Mouse (Mus musculus) heart, embryonic 12.5 days (tissue): Measurements from ENCODE around the gene Man2a1. TPM values are rescaled to one million over a fixed set of nuclear protein-coding genes. Genes with fewer than 3 reads are reported as not detected.

Experiments used
- ATAC-seq: fragments of 200-750 bp; cut with Nextera tagmentation; 2 replicates; pipeline ENCODE4 v1.8.0; 2017; ENCODE audit warnings: moderate TSS enrichment, moderate library complexity; ENCODE audit not compliant: insufficient number of reproducible peaks, low FRiP score
- H3K27ac ChIP-seq: fragments of 300-500 bp; sonication (generic); 2 replicates; pipeline ENCODE4 v1.5.1; 2016; ENCODE audit warnings: mild to moderate bottlenecking, moderate library complexity; ENCODE audit not compliant: poor library complexity, severe bottlenecking
- H3K27me3 ChIP-seq: fragments of 300-500 bp; sonication (generic); replicated peaks from 2 replicates; pipeline ENCODE4 v1.6.1; 2016; ENCODE audit warnings: mild to moderate bottlenecking, moderate library complexity
- H3K36me3 ChIP-seq: fragments of 300-500 bp; sonication (generic); 2 replicates; pipeline ENCODE4 v1.6.1; 2016; ENCODE audit warnings: mild to moderate bottlenecking, moderate library complexity
- H3K4me1 ChIP-seq: fragments of 300-500 bp; sonication (generic); replicated peaks from 2 replicates; pipeline ENCODE4 v1.6.1; 2016; ENCODE audit warnings: mild to moderate bottlenecking
- H3K4me2 ChIP-seq: fragments of 300-500 bp; sonication (generic); 2 replicates; pipeline ENCODE4 v1.6.1; 2016; ENCODE audit warnings: mild to moderate bottlenecking, moderate library complexity
- H3K4me3 ChIP-seq: fragments of 300-500 bp; sonication (generic); 2 replicates; pipeline ENCODE4 v1.5.1; 2016; ENCODE audit warnings: mild to moderate bottlenecking
- H3K9ac ChIP-seq: fragments of 300-500 bp; sonication (generic); 2 replicates; pipeline ENCODE4 v1.6.1; 2016; ENCODE audit warnings: mild to moderate bottlenecking, moderate library complexity
- H3K9me3 ChIP-seq: fragments of 300-500 bp; sonication (generic); replicated peaks from 2 replicates; pipeline ENCODE4 v1.6.1; 2016; ENCODE audit warnings: mild to moderate bottlenecking, moderate library complexity
- WGBS: fragments of 180-500 bp; shearing (Covaris S2); methylation state at CpG from one replicate; pipeline ENCODE4 v1.1.7; 2016; 5-methylcytosine and 5-hydroxymethylcytosine counted together
- polyA plus RNA-seq: library from polyadenylated mRNA; unstranded; fragments of >200 nt; fragmentation: Nextera tagmentation; extraction: Ambion mirVana; gene quantifications from 2 replicates; pipeline ENCODE4 v1.2.1, GENCODE M21; 2016

The Man2a1 gene
- polyA plus RNA-seq, 1 experiment from 2014 or later: 5.3 TPM

GRCm38 (mm10) chr17:64780753-64781490, 180.4 kb downstream of the Man2a1 start:
- WGBS: 80% methylated on average over 18 of the region's 18 CpGs
- Histone ChIP-seq H3K9me3 (no peaks in the 10 kb centered on the region), H3K4me1 (no peaks in the 10 kb centered on the region), H3K27ac (no peak overlapping the region), H3K36me3 (no peaks in the 10 kb centered on the region), H3K4me2 (no peak overlapping the region), H3K4me3 (no peak overlapping the region), H3K27me3 (no peaks in the 10 kb centered on the region; the same call in 1 of the 2 replicates), H3K9ac (no peak overlapping the region)
- no peak for ATAC-seq

DNA sequence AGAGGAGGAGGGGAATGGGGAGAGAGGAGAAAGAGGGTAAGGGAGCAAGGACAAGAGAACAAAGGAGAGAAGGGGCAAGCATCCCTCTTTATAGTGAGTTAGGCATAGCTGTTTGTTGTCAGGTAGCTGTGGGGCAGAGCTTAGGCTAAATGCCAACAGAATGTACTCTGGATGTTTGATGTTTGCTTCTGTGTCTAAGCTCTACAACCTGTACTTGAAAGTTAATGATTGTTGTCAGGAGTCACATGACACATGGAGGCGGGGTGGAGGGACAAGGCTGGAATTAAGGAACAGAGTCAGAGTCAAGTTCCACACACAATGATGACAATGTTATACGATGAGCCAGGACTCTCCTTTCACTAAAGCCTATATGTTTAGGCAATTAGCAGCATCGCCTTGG, 181.8 kb downstream of the Man2a1 start:
- H3K4me2 ChIP-seq: no peak overlapping the region
- no peaks in the 10 kb centered on the region for H3K4me1 ChIP-seq
- H3K27ac ChIP-seq: no peak overlapping the region
- no peak overlapping the region for H3K4me3 ChIP-seq
- 80% methylated on average over 3 of the region's 3 CpGs for WGBS
- no peaks in the 10 kb centered on the region for H3K36me3 ChIP-seq
- H3K9ac ChIP-seq: no peak overlapping the region
- H3K27me3 ChIP-seq: no peaks in the 10 kb centered on the region; the same call in 1 of the 2 replicates
- no peak for ATAC-seq
- H3K9me3 ChIP-seq: no peaks in the 10 kb centered on the region

DNA sequence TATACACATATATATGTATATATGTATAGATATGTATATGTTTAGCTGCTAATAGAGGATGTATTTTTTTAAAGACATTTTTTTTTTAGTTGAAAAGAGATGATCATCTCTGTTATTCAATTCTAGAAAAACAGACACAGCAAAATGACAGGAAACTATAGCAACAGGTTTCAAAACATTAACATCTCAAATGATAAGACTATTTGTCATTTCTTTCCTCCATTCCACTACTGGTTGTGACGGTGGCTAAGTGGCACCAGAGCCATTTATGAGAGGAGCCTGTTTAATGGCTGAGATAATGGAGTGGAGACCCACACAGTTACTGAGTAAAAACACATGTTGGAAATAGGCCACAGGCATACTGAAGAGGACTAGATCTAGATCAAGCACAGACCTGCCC, 185.4 kb downstream of the Man2a1 start:
- Histone ChIP-seq H3K4me2 (no peak overlapping the region), H3K4me3 (no peak overlapping the region), H3K4me1 (peaks cover 7% of the 10 kb centered on the region), H3K27ac (no peak overlapping the region), H3K9me3 (no peaks in the 10 kb centered on the region), H3K9ac (no peak overlapping the region), H3K27me3 (peaks cover 2% of the 10 kb centered on the region; the same call in 1 of the 2 replicates), H3K36me3 (no peaks in the 10 kb centered on the region)
- WGBS: 18% methylated on average over 1 of the region's 1 CpGs
- ATAC-seq: no peak

DNA sequence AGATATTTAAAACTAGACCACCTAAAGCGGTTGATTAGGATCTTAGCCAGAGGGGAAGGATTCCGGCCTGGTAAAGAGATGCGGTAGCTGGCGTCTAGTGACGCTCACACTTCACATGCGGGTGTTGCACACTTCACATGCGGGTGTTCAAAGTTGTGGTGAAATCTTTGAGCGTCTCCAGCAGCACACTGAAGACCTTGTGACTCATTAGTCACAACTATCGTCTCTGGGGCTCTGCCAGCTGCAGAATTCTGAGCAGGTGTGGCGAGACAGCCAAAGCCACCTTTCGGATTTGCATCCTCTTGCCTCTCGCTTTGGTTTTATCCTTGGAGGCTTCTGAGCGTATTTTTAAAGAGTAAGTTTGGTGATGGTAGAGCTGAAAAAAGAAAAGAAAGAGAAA, 187.8 kb downstream of the Man2a1 start:
- 77% methylated on average over 13 of the region's 13 CpGs for WGBS
- Histone ChIP-seq H3K27me3 (peaks cover 5% of the 10 kb centered on the region; the same call in 1 of the 2 replicates), H3K4me2 (no peak overlapping the region), H3K4me3 (no peak overlapping the region), H3K36me3 (no peaks in the 10 kb centered on the region), H3K4me1 (peaks cover 12% of the 10 kb centered on the region), H3K9me3 (no peaks in the 10 kb centered on the region), H3K9ac (no peak overlapping the region), H3K27ac (no peak overlapping the region)
- no peak for ATAC-seq

GRCm38 (mm10) chr17:64789175-64789574, 188.6 kb downstream of the Man2a1 start:
- Histone ChIP-seq H3K36me3 (no peaks in the 10 kb centered on the region), H3K27ac (no peak overlapping the region), H3K4me2 (no peak overlapping the region), H3K4me1 (peaks cover 12% of the 10 kb centered on the region), H3K4me3 (no peak overlapping the region), H3K9me3 (no peaks in the 10 kb centered on the region), H3K9ac (no peak overlapping the region), H3K27me3 (0 out of 2 replicates have a peak, but pooled peaks cover 5% of the 10 kb centered on the region)
- 15% methylated on average over 3 of the region's 3 CpGs for WGBS
- ATAC-seq: no peak; the same call in 1 of the 2 replicates

- ATAC-seq: no peak
- H3K27me3 ChIP-seq: 0 out of 2 replicates have a peak, but pooled peaks cover 5% of the 10 kb centered on the region
- H3K9me3 ChIP-seq: no peaks in the 10 kb centered on the region
- no peak overlapping the region for H3K9ac ChIP-seq
- no peak overlapping the region for H3K4me2 ChIP-seq
- no peaks in the 10 kb centered on the region for H3K36me3 ChIP-seq
- peaks cover 12% of the 10 kb centered on the region for H3K4me1 ChIP-seq
- 67% methylated on average over 3 of the region's 3 CpGs for WGBS
- H3K27ac ChIP-seq: no peak overlapping the region
- no peak overlapping the region for H3K4me3 ChIP-seq
Measured at GRCm38 (mm10) chr17:64792076-64792475, 191.5 kb downstream of the Man2a1 start.

GRCm38 (mm10) chr17:64792623-64793022, 192.1 kb downstream of the Man2a1 start:
- peaks cover 12% of the 10 kb centered on the region for H3K4me1 ChIP-seq
- H3K27me3 ChIP-seq: 0 out of 2 replicates have a peak, but pooled peaks cover 3% of the 10 kb centered on the region
- WGBS: 39% methylated on average over 5 of the region's 5 CpGs

GRCm38 (mm10) chr17:64802168-64802955, 201.8 kb downstream of the Man2a1 start:
- Histone ChIP-seq H3K9ac (no peak overlapping the region), H3K4me3 (no peak overlapping the region), H3K4me1 (peaks cover 10% of the 10 kb centered on the region; the same call in 1 of the 2 replicates), H3K36me3 (no peaks in the 10 kb centered on the region), H3K4me2 (no peak overlapping the region), H3K27ac (no peak overlapping the region), H3K27me3 (peaks cover 22% of the 10 kb centered on the region), H3K9me3 (0 out of 2 replicates have a peak, but pooled peaks cover 3% of the 10 kb centered on the region)
- 0 out of 2 replicates have a peak, but pooled peaks have one; percentile 15 for ATAC-seq
- 40% methylated on average over 11 of the region's 11 CpGs for whole genome bisulfite sequencing

More at GRCm38 (mm10) chr17:64792623-64793022, 192.1 kb downstream of the Man2a1 start:
- Histone ChIP-seq H3K4me3 (no peak overlapping the region), H3K9me3 (no peaks in the 10 kb centered on the region), H3K36me3 (no peaks in the 10 kb centered on the region), H3K4me2 (no peak overlapping the region), H3K27ac (no peak overlapping the region), H3K9ac (no peak overlapping the region)
- ATAC-seq: no peak

GRCm38 (mm10) chr17:64802956-64803275, 202.4 kb downstream of the Man2a1 start:
- Histone ChIP-seq H3K4me1 (peaks cover 10% of the 10 kb centered on the region; the same call in 1 of the 2 replicates), H3K9me3 (0 out of 2 replicates have a peak, but pooled peaks cover 3% of the 10 kb centered on the region), H3K36me3 (no peaks in the 10 kb centered on the region), H3K27me3 (peaks cover 25% of the 10 kb centered on the region), H3K9ac (no peak overlapping the region), H3K4me3 (no peak overlapping the region), H3K27ac (no peak overlapping the region), H3K4me2 (no peak overlapping the region)
- WGBS: 61% methylated on average over 7 of the region's 7 CpGs
- ATAC-seq: no peak
